Mouse (Mus musculus): ENCODE measurements around the gene Herc1.
A peak's percentile ranks its signal among the peaks of the same experiment; 100 is the strongest.
"Not testable (repeated sequence)": the region's sequence is repeated elsewhere in the genome, so short reads cannot be mapped to it uniquely, and the experiment has no call there.

Herc1 gene

DNA sequence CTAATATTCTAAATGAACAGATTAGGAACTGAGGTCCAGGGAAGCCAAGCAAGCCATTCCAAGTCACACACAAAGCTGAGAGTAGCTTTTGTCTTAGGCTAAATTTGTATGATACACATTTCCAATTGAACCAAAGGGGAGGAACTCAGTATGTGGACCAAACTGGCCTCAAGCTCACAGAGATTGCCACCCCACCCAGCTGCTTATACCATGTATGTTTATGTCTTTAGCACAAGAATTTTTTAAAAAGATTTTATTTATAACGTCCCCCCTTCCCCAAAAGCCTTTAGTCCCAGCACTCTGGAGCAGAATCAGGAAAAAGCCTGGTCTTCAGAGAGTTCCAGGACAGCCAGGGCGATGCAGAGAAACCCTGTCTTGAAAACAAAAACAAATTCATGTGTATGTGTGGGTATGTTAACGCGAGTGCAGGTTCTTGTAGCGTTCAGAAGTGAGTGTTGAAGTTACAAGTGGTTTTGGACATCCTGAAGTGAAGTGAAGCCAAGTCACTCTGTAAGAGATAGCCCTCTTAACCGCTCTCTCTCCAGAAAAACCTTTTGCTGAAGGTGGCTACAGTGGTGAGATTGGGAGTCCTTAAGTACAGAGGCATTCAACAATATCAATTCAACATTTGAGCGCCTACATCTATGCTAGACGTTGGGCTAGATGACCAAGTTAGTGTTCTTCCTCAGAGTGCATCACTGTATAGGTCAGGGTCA is 948 bp upstream of the Herc1 start:
- no peak for DNase-seq (ENCODE audit: low read depth)

DNA sequence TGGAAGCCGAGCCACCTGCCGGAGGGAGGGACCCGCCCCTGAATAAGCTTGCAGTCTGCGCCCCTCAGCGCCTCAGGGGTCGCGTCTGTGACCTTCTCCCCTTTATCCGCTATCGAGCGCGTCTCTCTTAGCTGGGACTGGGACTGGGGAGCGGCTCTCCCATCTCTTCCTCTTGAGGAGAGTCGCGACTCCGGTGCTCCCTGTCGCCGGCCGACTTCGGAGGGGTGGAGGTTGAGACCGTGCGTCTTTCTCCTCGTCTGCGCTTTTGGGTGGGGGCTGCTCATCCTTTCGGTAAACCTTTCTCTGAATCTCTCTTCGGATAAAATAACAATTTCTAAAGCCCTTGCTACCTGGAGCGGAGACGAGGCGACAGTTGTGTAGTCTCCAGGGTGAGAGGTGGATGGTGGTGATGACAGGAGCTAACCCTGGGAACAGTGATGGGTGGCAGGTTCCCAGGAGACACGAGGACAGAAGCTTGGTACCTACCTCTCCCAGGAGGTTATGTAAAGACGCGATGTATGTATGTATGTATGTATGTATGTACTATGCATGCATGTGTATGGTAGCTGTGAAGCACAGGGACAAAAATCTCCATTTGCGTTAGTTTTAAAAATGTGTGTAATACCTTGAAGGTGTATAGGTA is 659 bp downstream of the Herc1 start:
- no peak for DNase-seq (ENCODE audit: low read depth)

DNA sequence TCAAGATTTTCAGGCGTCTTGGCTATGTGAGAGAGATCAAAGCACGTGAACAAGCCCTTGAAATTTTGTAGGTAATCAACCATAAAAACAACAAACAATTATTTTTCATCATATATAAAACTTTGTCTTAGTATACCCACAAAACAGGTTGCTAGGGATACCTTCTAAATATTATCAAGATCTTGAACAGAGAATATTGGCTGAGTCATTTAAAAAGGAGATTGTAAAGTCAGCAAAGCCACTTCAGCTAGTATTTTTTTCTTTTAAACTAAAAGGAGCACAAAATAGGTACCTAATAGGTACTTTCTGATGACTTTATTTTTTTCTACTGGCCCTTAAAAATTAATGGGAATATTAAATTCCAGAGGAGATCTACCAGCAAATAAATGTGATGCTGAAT is 2.5 kb downstream of the Herc1 start:
- DNase-seq (ENCODE audit: low read depth) = no peak

DNA sequence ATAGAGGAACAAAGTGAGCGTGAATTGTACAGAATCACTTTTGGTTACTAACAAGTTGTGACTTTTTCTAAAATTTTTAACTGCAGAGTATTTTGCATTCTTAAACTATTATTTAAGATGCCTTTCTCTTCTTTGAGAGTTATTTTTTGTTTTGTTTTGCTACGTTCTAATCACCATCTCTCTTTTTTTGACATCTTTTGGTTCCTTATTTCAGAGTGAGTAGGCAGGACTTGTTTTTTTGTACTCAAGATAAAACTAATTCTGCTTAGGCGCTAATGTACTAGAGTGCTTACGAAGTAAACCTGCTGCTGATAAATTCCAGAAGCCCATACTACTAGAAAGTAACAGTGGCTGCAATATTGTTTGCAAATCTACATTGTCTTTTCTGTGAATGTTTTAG is 8.9 kb downstream of the Herc1 start:
- no peak for DNase-seq (ENCODE audit: low read depth)

DNA sequence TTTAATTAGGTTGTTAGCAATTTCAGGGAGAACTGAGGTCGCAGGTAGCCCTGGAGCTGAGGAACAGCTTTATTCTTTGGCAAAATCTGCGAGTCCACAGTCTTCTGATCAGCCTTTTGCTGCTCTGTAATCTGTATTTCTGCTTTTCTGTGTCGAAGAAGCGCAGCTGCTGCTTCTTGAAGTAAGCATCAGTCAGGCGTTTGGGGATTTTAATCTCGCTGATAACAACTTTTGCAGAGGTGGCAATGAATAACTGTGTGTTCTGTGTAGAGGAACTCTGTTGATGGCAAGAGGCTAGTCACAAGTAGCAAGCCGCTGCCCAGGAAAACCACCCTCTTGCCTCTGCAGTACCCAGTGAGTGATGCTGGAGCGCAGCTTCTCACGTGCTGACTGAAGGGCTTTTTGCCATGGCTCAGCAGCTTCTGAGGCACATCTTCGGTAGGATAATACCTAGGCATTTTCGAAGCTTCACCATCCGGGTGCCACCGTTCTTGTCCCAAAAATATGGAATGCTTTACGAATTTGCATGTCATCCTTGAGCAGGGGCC is 10.0 kb downstream of the Herc1 start:
- no peak for DNase-seq (ENCODE audit: low read depth)

DNA sequence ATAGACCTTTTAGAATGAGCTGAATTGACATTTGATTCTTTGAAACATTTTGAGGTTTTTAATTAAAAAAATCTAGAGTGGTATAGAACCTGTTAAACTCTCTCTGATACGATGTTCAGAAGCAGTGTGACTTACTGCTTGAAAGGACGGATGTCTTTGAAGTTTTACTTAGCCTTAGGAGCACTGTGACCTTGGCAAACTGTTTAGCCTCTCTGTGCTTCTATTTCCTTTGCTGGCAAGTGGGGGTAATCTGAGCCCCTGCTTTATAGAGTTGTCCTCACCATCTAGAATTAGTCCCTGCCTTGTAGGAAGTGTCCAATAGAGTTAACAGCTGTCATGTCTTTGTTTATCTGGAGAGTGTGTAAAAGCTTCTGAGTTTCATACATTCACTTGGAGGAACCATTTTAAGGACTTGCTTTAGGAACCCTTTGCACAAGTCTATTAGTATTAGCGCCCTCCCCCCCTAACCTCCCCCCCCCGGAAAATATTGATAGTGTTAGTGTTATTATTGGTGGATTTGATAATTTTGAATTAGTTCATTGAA is 18.7 kb downstream of the Herc1 start:
- no peak for DNase-seq (ENCODE audit: low read depth)

DNA sequence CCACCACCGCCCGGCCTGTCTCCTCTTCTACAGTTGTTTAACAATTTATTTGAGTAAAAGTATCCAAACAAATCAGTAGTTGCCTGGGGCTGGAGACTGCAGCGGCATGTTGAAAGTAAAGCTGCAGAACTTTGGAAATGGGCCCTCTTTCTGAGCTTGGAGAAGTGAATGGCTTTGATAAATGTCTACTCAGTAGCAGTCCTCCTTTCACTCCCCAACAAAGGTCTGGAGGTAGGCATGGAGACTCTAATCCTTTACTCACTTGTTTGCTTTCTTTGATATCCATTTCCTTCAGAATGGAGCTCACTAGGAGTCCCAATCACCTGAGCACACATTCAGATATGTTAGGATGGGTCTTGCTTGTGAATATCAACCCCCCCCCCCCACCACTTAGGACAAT is 20.1 kb downstream of the Herc1 start:
- DNase-seq (ENCODE audit: low read depth) = no peak

DNA sequence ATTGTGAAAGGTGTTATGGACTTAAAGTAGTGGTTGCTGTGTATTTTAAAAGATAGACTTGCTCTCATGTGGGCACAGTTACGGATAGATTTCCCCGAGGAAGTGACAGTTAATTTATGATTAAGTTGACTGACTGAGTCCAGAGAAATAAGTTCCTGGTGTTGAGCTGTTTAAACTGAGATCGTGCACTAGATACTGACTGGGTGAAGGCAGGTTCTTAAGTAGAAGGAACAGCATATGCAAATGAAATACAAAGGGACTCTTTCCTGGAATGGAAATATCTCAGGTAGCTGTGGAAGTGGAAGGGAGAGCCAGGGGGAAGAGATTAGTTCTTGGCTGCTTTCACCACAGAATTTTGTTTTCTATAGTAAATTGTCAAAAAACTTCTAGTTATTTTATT is 20.6 kb downstream of the Herc1 start:
- no peak for DNase-seq (ENCODE audit: low read depth)

DNA sequence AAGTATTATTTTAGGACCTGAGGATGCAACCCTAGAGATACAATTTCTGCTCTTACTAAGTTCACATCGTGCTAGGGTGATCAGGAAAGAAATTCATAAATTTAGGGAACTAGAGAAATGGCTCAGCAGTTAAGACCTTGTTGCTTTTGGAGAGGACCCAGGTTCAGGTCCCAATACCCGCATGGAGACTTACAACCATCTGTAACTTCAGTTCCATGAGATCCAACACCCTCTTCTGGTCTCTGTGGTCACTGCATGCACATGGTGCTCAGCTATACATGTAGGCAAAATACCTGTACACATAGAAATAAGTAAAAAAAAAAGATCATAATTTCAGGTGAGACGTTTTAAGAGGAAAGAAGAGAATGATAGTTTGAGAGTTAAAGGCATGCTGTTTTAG is 23.2 kb downstream of the Herc1 start:
- DNase-seq (ENCODE audit: low read depth) = peak; percentile 5

DNA sequence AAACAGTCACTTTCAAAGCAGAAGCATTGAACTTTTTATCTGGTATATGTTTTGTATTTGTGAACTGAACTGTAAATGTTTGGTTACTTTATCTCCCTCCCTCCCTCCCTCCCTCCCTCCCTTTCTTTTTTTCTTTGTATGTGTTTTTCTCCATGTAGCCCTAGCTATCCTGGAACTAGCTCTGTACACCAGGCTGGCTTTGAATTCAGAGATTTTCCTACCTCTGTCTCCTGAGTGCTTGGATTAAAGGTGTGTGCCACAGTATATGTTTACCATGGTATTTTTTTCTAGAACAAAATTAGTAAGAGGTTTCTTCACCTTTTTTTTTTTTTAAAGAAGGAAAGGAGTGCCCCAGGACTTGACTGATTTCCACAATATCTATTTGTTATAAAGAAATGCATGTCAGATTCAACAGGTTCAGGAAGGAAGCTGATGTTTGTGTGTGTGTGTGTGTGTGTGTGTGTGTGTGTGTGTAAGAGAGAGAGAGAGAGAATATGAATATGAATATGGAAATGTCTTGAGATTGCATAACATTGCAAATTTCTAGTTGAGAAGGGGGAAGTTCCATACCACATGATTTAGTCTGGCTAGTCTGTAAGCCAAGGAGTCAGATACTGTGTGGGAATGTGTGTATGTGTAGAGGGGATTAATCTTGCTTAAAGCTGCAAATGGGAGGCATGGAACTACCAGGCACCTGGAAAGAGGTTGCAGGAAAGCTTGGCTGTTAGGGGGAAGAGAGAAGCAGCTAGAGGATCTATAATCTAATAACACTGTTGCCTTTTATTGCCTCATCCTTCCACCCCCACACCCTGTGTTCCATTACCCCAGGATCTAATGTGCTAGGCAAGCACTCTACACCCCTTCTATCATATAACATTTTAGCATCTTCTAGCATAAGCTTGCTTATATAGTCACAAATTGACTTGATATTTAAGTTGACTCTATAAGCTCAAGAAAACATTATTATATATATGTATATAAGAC is 24.5 kb downstream of the Herc1 start:
- no peak for DNase-seq (ENCODE audit: low read depth)

DNA sequence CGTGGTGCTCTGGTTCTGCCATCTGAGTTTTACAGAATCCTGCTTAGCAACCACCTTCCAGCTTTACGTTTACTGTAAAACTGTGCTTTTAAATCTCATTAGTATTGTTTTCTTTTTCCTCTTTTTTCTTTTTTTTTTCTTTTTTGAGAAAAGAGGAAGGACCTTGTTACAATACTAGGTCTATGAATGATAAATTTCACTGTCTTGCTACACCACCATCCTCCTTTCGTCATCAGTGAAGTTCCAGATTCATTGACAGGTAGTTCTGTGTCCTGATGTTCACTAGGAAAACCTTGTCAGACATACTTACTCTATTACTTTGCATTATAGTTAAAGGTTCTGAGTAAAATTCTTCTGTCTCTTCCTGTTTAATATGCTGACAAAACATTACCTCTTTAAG is 33.2 kb downstream of the Herc1 start:
- no peak for DNase-seq (ENCODE audit: low read depth)

DNA sequence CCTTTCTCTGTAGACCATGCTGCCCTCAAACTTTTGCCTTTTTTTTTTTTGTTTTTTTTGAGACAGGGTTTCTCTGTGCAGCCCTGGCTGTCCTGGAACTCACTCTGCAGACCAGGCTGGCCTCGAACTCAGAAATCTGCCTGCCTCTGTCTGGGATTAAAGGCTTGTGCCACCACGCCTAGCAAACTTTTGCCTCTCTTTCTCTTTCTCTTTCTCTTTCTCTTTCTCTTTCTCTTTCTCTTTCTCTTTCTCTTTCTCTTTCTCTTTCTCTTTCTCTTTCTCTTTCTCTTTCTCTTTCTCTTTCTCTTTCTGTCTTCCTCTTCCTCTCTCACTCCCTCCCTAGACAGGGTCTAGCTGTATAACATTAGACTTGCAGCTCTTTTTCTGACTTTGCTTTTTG is 40.1 kb downstream of the Herc1 start:
- not testable (repeated sequence) for DNase-seq (ENCODE audit: low read depth)

DNA sequence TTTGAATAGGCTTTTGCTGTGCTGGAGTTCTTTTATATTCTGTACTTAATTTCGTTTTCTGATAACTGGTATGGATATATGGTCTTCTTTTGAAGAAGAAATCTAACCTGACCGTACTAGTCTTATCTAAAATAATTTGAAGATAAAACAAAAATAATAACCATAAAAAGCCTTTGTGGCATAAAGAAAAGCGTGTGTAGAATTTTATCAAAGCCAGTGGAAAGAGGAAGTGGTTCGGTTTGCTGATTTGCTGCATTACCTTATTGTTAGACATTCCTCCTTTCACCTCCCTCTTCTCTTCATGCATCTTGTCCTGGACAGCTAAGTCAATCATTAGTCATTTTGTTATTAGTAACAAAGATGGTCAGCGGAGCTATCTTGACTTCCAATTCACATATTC is 43.1 kb downstream of the Herc1 start:
- no peak for DNase-seq (ENCODE audit: low read depth)

DNA sequence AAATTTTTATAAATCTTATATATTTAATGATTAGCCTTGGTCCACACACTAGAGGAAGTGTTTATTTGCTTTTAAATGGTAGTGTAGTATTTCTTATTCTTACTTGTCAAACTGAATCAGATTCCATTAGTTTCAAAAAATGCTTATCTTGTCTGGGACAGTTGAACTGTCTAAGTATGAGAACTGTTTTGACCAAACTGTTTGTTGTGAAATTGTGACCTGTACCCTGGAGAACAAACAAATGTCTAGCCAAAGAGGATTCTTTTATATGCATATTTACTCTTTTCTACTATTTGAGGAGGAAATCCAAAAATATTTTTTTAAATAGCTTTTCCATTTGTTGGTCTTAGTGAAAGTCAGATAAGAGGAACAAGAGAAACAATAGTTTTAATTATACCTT is 73.2 kb downstream of the Herc1 start:
- no peak for DNase-seq (ENCODE audit: low read depth)

DNA sequence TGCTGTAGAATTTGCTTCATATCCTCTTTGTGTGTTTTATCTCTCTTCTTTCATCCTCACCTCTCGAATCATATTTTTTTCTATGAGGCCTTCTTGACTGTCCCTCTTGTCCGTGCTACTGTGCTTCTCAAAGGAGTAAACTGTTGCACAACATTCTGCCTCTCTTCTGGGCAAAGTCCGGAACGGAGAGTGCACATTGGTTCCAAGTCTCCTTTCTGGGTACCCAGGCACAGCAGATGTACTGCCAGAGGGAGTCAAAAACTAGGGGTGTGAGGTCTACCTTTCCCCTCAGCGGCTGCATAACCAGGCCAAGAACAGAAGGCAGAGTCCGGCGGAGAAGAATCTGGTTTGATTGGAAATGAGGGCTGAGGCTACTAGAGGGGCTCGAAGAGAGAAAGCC is 89.8 kb downstream of the Herc1 start:
- no peak for DNase-seq (ENCODE audit: low read depth)

DNA sequence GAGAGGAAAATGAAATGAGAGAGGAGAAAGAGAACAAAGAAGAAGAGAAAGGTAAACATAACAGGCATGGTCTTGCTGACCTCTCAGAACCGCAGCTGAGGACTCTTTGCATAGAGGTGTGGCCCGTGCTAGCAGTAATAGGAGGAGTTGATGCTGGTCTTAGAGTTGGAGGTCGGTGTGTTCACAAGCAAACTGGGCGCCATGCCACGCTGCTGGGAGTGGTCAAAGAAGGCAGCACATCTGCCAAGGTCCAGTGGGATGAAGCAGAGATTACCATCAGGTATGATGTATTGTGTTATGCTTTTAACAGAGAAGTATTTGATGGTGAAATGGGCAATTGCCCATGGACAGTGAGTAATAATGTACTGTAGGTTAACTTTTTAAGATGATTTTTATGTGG is 98.0 kb downstream of the Herc1 start:
- peak; percentile 4 for DNase-seq (ENCODE audit: low read depth)

DNA sequence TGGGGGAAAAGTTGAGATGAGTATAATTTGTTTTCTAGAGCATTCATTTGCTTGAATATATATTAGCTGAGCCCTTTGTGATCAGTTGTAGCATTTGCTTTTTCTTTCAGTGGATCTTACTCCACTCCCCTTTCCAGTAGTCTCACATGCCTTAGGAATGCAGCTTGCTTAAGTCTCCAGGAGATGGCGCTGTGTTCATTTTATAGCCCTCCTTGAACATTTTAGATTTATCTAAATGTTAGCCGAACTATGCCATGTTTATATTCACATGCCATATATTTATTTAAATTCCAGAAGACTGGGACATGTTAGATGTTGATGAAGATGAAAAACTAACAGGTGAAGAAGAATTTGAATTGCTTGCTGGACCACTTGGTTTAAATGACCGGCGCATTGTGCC is 114.8 kb downstream of the Herc1 start:
- peak; percentile 78 for DNase-seq (ENCODE audit: low read depth)

DNA sequence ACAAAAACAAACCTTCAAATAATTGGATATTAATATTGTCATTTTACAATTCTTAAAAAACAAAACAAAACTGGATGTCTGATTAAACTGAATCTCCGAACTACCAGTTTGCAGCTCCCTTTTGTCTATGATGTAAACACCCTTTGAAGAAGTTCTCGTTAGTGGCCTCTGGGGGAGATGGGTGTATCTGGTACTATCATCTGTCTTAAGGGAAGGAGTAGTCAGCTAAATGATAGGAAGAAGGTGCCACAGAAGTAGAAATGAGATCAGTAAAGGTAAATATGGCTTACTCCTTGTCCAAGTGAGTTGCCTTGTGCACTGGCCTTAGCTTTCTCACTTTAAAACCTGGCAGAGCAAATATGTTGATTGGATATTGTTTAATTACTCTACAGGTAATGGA is 127.5 kb downstream of the Herc1 start:
- DNase-seq (ENCODE audit: low read depth) = no peak

DNA sequence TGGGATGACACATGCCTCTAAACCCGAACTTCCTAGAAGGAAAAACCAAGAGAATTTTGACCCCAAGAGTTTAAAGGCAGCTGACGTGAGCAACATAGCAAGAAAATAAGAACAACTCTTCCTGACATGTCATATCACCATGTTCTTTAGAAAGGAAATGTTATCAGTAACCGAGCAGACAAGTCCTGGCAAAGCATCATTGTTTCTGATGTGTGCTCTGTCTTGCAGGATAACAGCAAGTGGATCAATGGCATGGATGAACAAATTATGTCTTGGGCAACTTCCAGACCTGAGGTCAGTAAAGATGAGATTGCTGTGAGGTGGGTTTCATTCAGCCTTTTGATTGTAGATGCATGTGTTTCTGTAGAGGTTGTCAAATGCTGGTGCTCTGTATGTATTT is 133.2 kb downstream of the Herc1 start:
- DNase-seq (ENCODE audit: low read depth) = no peak

DNA sequence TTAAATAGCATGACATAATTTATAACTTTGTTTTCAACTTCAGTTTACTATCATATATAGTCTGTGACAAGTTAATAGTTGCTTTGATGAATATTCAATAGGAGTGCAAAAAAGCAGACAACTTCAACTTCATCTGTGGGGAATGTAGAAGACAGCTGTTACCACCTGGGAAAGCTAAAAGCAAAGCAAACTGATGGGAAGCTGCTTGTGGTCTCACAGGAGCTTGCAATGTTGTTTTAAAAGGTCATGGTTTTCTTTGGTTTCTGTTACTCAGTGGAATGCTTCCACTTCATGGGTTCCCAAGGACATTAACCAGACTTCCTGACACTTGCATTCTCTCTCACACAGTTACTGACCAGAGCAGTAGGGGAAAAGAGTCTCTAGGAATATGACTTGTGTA is 138.5 kb downstream of the Herc1 start:
- DNase-seq (ENCODE audit: low read depth) = no peak

DNA sequence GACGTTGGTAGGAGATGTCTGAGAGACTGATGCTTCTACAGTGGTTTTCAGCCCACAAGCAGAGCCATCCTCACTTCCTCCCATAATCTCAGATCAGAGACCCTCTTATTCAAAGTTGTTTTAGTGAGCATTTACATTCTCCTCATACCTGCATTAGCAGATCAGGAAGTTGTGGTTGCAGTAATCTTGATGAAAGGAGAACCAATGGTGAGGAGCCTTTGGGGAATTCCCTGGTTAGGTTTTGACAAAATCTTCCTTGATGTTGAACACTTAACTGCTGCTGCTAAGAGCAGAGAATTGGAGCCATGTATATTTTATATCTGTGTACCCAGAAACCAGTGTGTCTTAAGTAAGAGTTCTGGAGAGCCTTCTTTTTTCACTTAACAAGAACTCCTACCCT is 142.1 kb downstream of the Herc1 start:
- no peak for DNase-seq (ENCODE audit: low read depth)

DNA sequence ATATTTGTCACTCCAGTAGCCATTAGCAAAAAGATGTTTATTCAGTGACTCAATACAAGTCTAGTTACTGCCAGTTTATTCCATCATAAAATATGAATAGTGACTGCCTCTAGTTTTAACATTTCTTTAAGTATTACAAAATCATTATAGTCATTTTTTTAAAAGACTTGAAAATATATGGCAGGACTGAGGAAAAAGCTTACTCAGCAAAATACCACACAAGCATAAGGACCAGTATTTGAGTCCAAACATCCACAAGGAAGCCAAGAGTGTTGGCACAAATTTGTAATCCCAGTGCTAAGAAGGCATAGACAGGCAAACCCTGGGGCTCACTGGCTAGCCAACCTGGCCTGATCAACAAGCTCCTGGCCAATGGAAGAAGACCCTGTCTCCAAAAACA is 143.7 kb downstream of the Herc1 start:
- DNase-seq (ENCODE audit: low read depth) = no peak

Measured in NIH3T3 (cell line).